Mouse (Mus musculus) MEL (cell line): ENCODE results near the gene Ambra1. TPM values are rescaled to one million over a fixed set of nuclear protein-coding genes. Genes with fewer than 3 reads are reported as not detected.

Experiments used
- DNase-seq: peaks from one replicate; pipeline ENCODE4 v3.0.0; 2011; ENCODE audit warnings: low read depth, low spot score
- H3K27ac ChIP-seq: 2 replicates; pipeline ENCODE4 v1.5.1; 2012; ENCODE audit warnings: low read depth, mild to moderate bottlenecking, control low read depth, low read length, moderate library complexity; ENCODE audit not compliant: control insufficient read depth
- H3K27me3 ChIP-seq, 2 experiments: fragments of 150-350 bp in 1 of 2; sonication (generic) in 1 of 2; 2 replicates each; pipeline ENCODE4 v1.6.1; 2012; ENCODE audit warnings: low read length in 2 of 2, mild to moderate bottlenecking in 2 of 2, improper control_type of control experiment in 1 of 2, moderate library complexity in 1 of 2; ENCODE audit not compliant: insufficient read depth in 2 of 2, control insufficient read depth in 1 of 2
- H3K36me3 ChIP-seq, 2 experiments: 2 replicates each; pipeline ENCODE4 v1.6.1; 2012 to 2014; ENCODE audit warnings: low read length in 2 of 2, improper control_type of control experiment in 1 of 2, inconsistent platforms in 1 of 2, mild to moderate bottlenecking in 1 of 2; ENCODE audit not compliant: insufficient read depth in 2 of 2, control insufficient read depth in 1 of 2
- H3K4me1 ChIP-seq, 2 experiments: fragments of 150-350 bp in 1 of 2; sonication (generic) in 1 of 2; 2 replicates each; pipeline ENCODE4 v1.6.1; 2012; ENCODE audit warnings: low read length in 2 of 2, improper control_type of control experiment in 1 of 2, mild to moderate bottlenecking in 1 of 2; ENCODE audit not compliant: insufficient read depth in 2 of 2, control insufficient read depth in 1 of 2
- H3K4me3 ChIP-seq, 2 experiments: fragments of 150-350 bp in 1 of 2; sonication (generic) in 1 of 2; 2 replicates each; pipeline ENCODE4 v1.5.1; 2012; ENCODE audit warnings: low read depth in 2 of 2, low read length in 2 of 2, mild to moderate bottlenecking in 2 of 2, moderate library complexity in 2 of 2, control low read depth in 1 of 2, improper control_type of control experiment in 1 of 2; ENCODE audit not compliant: control insufficient read depth in 1 of 2, insufficient read depth in 1 of 2
- H3K79me2 ChIP-seq: 2 replicates; pipeline ENCODE4 v1.6.1; 2012; ENCODE audit warnings: mild to moderate bottlenecking, low read length, moderate library complexity; ENCODE audit not compliant: control insufficient read depth, poor library complexity, insufficient read depth
- H3K9ac ChIP-seq: 2 replicates; pipeline ENCODE4 v1.6.1; 2012; ENCODE audit warnings: low read depth, mild to moderate bottlenecking, control low read depth, low read length, moderate library complexity; ENCODE audit not compliant: control insufficient read depth, poor library complexity, severe bottlenecking
- H3K9me3 ChIP-seq: fragments of 150-350 bp; sonication (generic); replicated peaks from 2 replicates; pipeline ENCODE4 v1.6.1; 2012; ENCODE audit warnings: mild to moderate bottlenecking, low read length, improper control_type of control experiment, moderate library complexity; ENCODE audit not compliant: insufficient read depth
- CHD2 ChIP-seq: IDR thresholded peaks from 2 replicates; pipeline ENCODE4 v1.6.1; 2011; ENCODE audit warnings: low read length, improper control_type of control experiment
- E2F4 ChIP-seq: IDR thresholded peaks from 2 replicates; pipeline ENCODE4 v1.6.1; 2011; ENCODE audit warnings: low read depth, low read length, improper control_type of control experiment, borderline replicate concordance
- EP300 ChIP-seq, 2 experiments: IDR thresholded peaks; 2 replicates each; pipeline ENCODE4 v1.6.1; 2011; ENCODE audit warnings: improper control_type of control experiment in 2 of 2, low read length in 2 of 2, low read depth in 1 of 2, mild to moderate bottlenecking in 1 of 2
- GATA1 ChIP-seq: IDR thresholded peaks from 2 replicates; pipeline ENCODE4 v1.6.1; 2011; ENCODE audit warnings: low read depth, low read length, improper control_type of control experiment
- HCFC1 ChIP-seq: IDR thresholded peaks from 2 replicates; pipeline ENCODE4 v1.6.1; 2012; ENCODE audit warnings: low read depth, mild to moderate bottlenecking, inconsistent platforms, low read length, improper control_type of control experiment, moderate library complexity
- MAFK ChIP-seq: IDR thresholded peaks from 2 replicates; pipeline ENCODE4 v1.6.1; 2011; ENCODE audit warnings: low read depth, mild to moderate bottlenecking, low read length, improper control_type of control experiment, borderline replicate concordance
- MAX ChIP-seq: IDR thresholded peaks from 2 replicates; pipeline ENCODE4 v1.6.1; 2011; ENCODE audit warnings: low read length, improper control_type of control experiment
- MAZ ChIP-seq: IDR thresholded peaks from 2 replicates; pipeline ENCODE4 v1.6.1; 2012; ENCODE audit warnings: low read depth, mild to moderate bottlenecking, inconsistent platforms, low read length, improper control_type of control experiment
- MYB ChIP-seq: IDR thresholded peaks from 2 replicates; pipeline ENCODE4 v1.6.1; 2011; ENCODE audit warnings: mild to moderate bottlenecking, low read depth, low read length, improper control_type of control experiment
- MYC ChIP-seq: IDR thresholded peaks from 2 replicates; pipeline ENCODE4 v1.6.1; 2011; ENCODE audit warnings: low read depth, mild to moderate bottlenecking, low read length, improper control_type of control experiment, moderate library complexity
- NRF1 ChIP-seq: IDR thresholded peaks from 2 replicates; pipeline ENCODE4 v1.6.1; 2014; ENCODE audit warnings: low read depth, mild to moderate bottlenecking, inconsistent platforms, low read length, improper control_type of control experiment, moderate library complexity; ENCODE audit not compliant: poor library complexity, insufficient read depth, severe bottlenecking
- POLR2A ChIP-seq, 2 experiments: IDR thresholded peaks; 2 replicates each; pipeline ENCODE4 v1.6.1; 2011 to 2012; ENCODE audit warnings: low read length in 2 of 2, mild to moderate bottlenecking in 2 of 2, control low read depth in 1 of 2, improper control_type of control experiment in 1 of 2, low read depth in 1 of 2, moderate library complexity in 1 of 2; ENCODE audit not compliant: control insufficient read depth in 1 of 2, insufficient read depth in 1 of 2, poor library complexity in 1 of 2
- POLR2AphosphoS5 ChIP-seq: IDR thresholded peaks from 2 replicates; pipeline ENCODE4 v1.6.1; 2012; ENCODE audit warnings: low read depth, borderline replicate concordance, mild to moderate bottlenecking, inconsistent platforms, low read length, moderate library complexity, mixed read lengths
- RAD21 ChIP-seq: IDR thresholded peaks from 2 replicates; pipeline ENCODE4 v1.6.1; 2011; ENCODE audit warnings: mild to moderate bottlenecking, low read depth, low read length, improper control_type of control experiment
- RCOR1 ChIP-seq: IDR thresholded peaks from 2 replicates; pipeline ENCODE4 v1.6.1; 2012; ENCODE audit warnings: low read depth, mild to moderate bottlenecking, inconsistent platforms, low read length, improper control_type of control experiment
- SIN3A ChIP-seq: IDR thresholded peaks from 2 replicates; pipeline ENCODE4 v1.6.1; 2012; ENCODE audit warnings: low read length, improper control_type of control experiment, inconsistent platforms
- TCF12 ChIP-seq: IDR thresholded peaks from 2 replicates; pipeline ENCODE4 v1.6.1; 2014; ENCODE audit warnings: low read depth, mild to moderate bottlenecking, inconsistent platforms, low read length, improper control_type of control experiment, moderate library complexity
- USF1 ChIP-seq: IDR thresholded peaks from 2 replicates; pipeline ENCODE4 v1.6.1; 2014; ENCODE audit warnings: low read depth, mild to moderate bottlenecking, inconsistent platforms, low read length, improper control_type of control experiment, moderate library complexity
- ZC3H11A ChIP-seq: IDR thresholded peaks from 2 replicates; pipeline ENCODE4 v1.6.1; 2012; ENCODE audit warnings: low read depth, mild to moderate bottlenecking, inconsistent platforms, low read length, improper control_type of control experiment
- ZMIZ1 ChIP-seq: IDR thresholded peaks from 2 replicates; pipeline ENCODE4 v1.6.1; 2012; ENCODE audit warnings: low read depth, mild to moderate bottlenecking, inconsistent platforms, low read length, improper control_type of control experiment, moderate library complexity
- ZNF384 ChIP-seq: IDR thresholded peaks from 2 replicates; pipeline ENCODE4 v1.6.1; 2012; ENCODE audit warnings: low read depth, mild to moderate bottlenecking, inconsistent platforms, low read length, improper control_type of control experiment
- polyA plus RNA-seq, 2 experiments: library from polyadenylated mRNA; stranded (reverse) in 1 of 2; unstranded in 1 of 2; fragments of >175 nt in 1 of 2; fragments of >200 nt in 1 of 2; gene quantifications; 2 replicates each; pipeline versions ENCODE4 v1.2.1 to v1.2.4; 2012; ENCODE audit warnings: low replicate concordance in 2 of 2, low read depth in 1 of 2; ENCODE audit not compliant: insufficient read length in 2 of 2, insufficient read depth in 1 of 2, missing spikeins in 1 of 2
- total RNA-seq: library from RNA; depleted of rRNA; stranded (reverse); fragments of 300-350 nt; gene quantifications from 2 replicates; pipeline ENCODE4 v1.2.3, GENCODE M21; 2012

Gene Ambra1
- total and polyA plus RNA-seq, 3 experiments, result 14.6 to 24.7 TPM; not detected in 1

DNA sequence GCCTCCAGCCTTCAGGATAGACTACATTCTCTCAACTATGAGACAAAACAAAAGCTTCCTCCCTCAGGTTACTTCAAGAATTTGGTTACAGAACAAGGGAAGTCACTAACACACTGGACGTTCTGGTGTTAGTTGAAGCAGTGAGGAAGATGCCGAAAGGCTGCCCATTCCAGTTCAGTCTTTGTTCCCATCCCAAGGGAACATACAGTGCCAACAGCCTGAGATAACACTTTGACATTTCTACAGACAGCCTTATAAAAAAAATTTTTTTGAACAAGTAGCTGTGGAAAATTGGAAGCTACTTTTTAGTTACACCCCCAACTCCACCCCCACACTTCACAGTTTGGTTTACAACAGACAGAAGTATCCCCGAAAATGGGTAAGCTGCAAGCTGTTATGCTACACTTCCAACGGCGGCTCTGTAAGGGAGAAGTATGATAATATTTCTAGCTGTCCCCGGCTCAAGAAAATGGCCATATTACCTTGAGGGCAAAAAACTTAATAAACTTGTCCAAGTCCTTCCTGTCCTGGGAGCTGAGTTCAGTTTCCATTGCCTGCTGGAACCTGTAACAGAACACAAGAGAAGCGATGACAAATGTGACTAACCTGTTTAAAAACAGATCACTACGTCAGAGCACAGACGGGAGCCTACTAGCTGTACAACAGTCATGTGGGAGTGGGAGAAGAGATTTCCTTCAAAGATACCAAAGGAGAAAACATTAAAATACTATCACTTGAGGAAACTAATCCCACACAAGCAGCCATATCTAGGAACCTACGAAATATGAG lies 34.3 kb upstream of the Ambra1 start:
- DNase-seq, result no peak
- no peak overlapping the region for H3K9ac ChIP-seq
- no peaks in the 10 kb centered on the region for H3K36me3 ChIP-seq
- no peaks in the 10 kb centered on the region for H3K79me2 ChIP-seq
- H3K4me3 ChIP-seq, result no peak overlapping the region
- TF ChIP-seq ZC3H11A (no peak), MYC (no peak), TCF12 (no peak), EP300 (IDR thresholded peaks at IDR 0.05; ENCODE audit: low read depth in 1 of 2, low read length in 2 of 2) (no peak), MAFK (no peak), POLR2AphosphoS5 (no peak)
- H3K27me3 ChIP-seq, result no peaks in the 10 kb centered on the region
- no peaks in the 10 kb centered on the region for H3K4me1 ChIP-seq
- no peaks in the 10 kb centered on the region for H3K9me3 ChIP-seq
- no peak overlapping the region for H3K27ac ChIP-seq

DNA sequence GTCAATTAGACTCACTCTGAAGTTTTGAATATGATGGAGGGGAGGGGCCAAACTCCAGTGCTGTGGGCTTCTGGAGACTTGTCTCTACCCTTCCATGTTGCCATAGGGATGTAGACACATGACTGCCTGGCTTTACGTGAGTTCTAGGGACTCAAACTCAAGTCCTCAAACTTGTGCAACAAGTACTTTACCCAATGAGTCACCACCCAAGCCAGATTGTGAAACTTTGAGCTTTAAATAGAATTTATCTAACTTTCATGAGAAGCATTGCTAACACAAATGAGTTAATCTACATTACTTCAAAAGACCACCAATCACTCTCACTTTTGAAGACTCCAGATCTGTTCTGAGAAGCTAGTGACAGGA lies 33.7 kb upstream of the Ambra1 start:
- TF ChIP-seq CHD2 (no peak), MAZ (no peak), ZNF384 (no peak), POLR2A (IDR thresholded peaks at IDR 0.05; ENCODE audit: control insufficient read depth in 1 of 2, insufficient read depth in 1 of 2, low read depth in 1 of 2, low read length in 2 of 2, poor library complexity in 1 of 2) (no peak), HCFC1 (no peak), EP300 (IDR thresholded peaks at IDR 0.05; ENCODE audit: low read depth in 1 of 2, low read length in 2 of 2) (no peak), RAD21 (no peak), RCOR1 (no peak), NRF1 (no peak), MAX (no peak), SIN3A (no peak), GATA1 (no peak), ZMIZ1 (no peak), USF1 (no peak), E2F4 (no peak), MYB (no peak), TCF12 (no peak)
- TF ChIP-seq, all 39 proteins: peak for 0
- H3K36me3 ChIP-seq, result no peaks in the 10 kb centered on the region
- H3K27ac ChIP-seq, result no peak overlapping the region
- H3K4me3 ChIP-seq, result no peak overlapping the region
- no peaks in the 10 kb centered on the region for H3K9me3 ChIP-seq
- H3K4me1 ChIP-seq, result no peaks in the 10 kb centered on the region
- H3K27me3 ChIP-seq, result no peaks in the 10 kb centered on the region
- no peak overlapping the region for H3K9ac ChIP-seq
- no peak for DNase-seq
- no peaks in the 10 kb centered on the region for H3K79me2 ChIP-seq
